Mouse (Mus musculus): ENCODE measurements at regions not wholly inside any gene's neighbourhood (a gene's known extent, or its start where the extent isn't known, plus 50 kb on each side); places are given as distances from the start of the nearest gene placed in this dataset.
A peak's percentile ranks its signal among the peaks of the same experiment; 100 is the strongest.

DNA sequence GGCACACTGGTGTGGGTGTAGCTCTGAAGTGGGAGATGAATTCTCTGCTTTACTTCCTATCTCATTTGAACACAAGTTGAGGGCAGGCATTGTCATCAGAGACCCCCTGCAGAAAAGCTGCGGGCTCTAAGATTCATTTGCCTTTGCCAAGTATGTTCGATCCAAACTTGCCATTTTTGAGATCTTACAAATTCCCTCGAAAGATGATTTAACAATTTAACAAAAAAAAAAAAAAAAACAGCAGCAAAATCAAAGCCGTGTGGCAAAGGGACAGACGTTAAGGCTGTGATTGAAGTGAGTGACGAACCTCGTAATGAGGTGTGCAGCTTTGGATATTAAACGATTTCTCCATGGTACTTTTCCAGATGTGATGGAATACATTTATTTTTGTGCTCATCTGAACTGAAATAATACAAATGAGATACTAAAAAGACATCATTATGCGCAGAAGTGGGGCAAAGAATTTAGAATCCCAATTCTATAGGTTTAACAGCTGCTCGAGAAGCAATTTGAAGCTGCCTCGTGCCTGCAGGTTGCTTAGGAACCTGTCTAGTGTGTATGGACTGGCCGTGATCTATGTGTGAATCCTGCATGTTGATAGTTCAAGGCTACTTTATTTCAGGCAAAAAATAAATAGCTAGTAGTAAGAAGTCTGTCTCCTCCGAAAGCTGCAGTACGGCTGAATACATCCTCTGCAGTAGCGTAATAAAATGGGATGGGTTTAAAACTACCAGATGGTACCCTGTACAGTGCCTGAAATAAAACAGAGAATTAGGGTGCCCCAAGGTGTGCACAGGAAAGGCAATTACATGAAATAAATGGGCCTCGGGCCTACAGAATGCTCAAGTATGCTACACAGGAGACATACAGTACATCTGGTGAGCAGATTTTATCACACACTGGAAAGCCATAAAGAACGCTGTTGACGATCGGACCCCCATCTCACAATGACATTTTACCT is 393.0 kb upstream of the Hnrnpa3 start:
- no peak overlapping the region for H3K4me3 ChIP-seq (replicated peaks; ENCODE audit: extremely low read depth, low read depth, low read length)
- WGBS, result 89% methylated on average over 19 of the region's 19 CpGs
- TF ChIP-seq POLR2A (IDR thresholded peaks at IDR 0.05; ENCODE audit: borderline replicate concordance, extremely low read depth, low read depth, low read length), result no peak
- no peak for TF ChIP-seq CTCF (IDR thresholded peaks at IDR 0.05; ENCODE audit: insufficient read depth, low read length)
- H3K4me1 ChIP-seq (ENCODE audit: control insufficient read depth, insufficient read depth, low read length), result no peaks in the 10 kb centered on the region
- no peak for DNase-seq

DNA sequence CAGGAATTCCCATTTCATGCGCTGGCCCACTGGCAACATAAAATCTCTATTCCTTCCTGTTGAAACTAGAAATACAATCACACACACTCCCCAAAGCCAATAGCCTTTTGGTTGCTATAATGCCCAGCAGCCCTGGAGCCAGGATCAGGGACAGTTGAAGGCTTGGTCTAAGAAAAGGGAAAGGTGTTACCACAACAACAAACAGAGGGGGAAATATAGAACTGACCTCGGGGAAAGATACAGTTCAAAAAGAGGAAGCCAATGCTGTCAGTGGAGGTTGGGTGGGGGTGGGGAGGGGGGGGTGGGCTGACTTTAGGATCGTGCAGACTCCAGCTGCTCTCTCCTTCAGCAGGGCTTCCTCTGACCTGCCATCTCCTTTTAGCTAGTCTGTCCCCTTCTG is 391.1 kb upstream of the Hnrnpa3 start:
- 58% methylated on average over 3 of the region's 3 CpGs for WGBS
- Histone ChIP-seq H3K4me3 (replicated peaks; ENCODE audit: extremely low read depth, low read depth, low read length) (no peak overlapping the region), H3K4me1 (ENCODE audit: control insufficient read depth, insufficient read depth, low read length) (no peaks in the 10 kb centered on the region)
- TF ChIP-seq POLR2A (IDR thresholded peaks at IDR 0.05; ENCODE audit: borderline replicate concordance, extremely low read depth, low read depth, low read length) (no peak), CTCF (IDR thresholded peaks at IDR 0.05; ENCODE audit: insufficient read depth, low read length) (no peak)
- DNase-seq, result no peak

DNA sequence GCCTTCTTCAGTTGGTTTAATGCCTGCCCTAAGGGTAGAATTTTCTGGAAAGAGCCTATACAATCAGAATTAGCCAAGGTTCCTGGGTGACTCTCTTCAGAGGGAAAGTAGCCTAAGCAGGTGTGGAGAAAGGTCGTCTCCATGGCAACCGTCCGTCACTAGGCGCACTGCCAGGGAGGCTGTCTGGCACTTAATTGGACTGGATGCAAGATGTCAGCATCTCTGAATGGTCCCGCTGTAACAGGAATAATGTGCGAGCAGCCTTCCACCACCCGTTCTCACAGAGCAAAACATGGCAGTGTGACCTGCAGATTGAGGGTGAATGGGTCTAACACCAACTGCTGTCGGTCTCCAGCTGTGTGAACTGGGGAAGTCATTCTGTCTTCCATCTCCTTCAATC is 389.6 kb upstream of the Hnrnpa3 start:
- no peak for TF ChIP-seq POLR2A (IDR thresholded peaks at IDR 0.05; ENCODE audit: borderline replicate concordance, extremely low read depth, low read depth, low read length)
- 78% methylated on average over 8 of the region's 8 CpGs for WGBS
- no peak for DNase-seq
- Histone ChIP-seq H3K4me1 (ENCODE audit: control insufficient read depth, insufficient read depth, low read length) (no peaks in the 10 kb centered on the region), H3K4me3 (replicated peaks; ENCODE audit: extremely low read depth, low read depth, low read length) (no peak overlapping the region)

DNA sequence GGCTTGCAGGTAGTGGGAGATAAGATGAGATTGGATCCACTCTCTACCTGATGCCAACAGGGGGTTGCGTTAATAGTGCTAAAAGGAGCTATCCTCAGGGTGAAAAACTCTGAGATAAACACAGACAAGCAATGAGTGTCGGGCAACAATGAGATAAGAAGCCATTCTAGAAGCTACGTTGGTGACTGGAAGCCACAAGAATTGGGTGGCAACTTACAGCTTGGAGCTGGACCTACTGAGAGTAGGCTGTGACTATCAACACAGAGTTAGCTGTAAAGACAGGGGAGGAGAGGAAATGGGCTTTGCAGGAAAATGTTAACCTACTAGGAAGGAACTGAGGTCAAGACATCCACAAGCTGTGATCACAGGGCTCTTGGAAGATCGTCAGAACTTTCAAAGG is 388.9 kb upstream of the Hnrnpa3 start:
- no peaks in the 10 kb centered on the region for H3K4me1 ChIP-seq (ENCODE audit: control insufficient read depth, insufficient read depth, low read length)
- no peak for DNase-seq
- 54% methylated on average over 4 of the region's 4 CpGs for WGBS
- TF ChIP-seq CTCF (IDR thresholded peaks at IDR 0.05; ENCODE audit: insufficient read depth, low read length), result no peak
- TF ChIP-seq POLR2A (IDR thresholded peaks at IDR 0.05; ENCODE audit: borderline replicate concordance, extremely low read depth, low read depth, low read length), result no peak
- H3K4me3 ChIP-seq (replicated peaks; ENCODE audit: extremely low read depth, low read depth, low read length), result no peak overlapping the region

- Histone ChIP-seq H3K4me1 (ENCODE audit: control insufficient read depth, insufficient read depth, low read length) (no peaks in the 10 kb centered on the region), H3K4me3 (replicated peaks; ENCODE audit: extremely low read depth, low read depth, low read length) (no peak overlapping the region)
- no peak for DNase-seq
- TF ChIP-seq CTCF (IDR thresholded peaks at IDR 0.05; ENCODE audit: insufficient read depth, low read length) (no peak), POLR2A (IDR thresholded peaks at IDR 0.05; ENCODE audit: borderline replicate concordance, extremely low read depth, low read depth, low read length) (no peak)
- WGBS, result 97% methylated on average over 1 of the region's 1 CpGs
These were observed 371.2 kb upstream of the Hnrnpa3 start for GRCm38 (mm10) chr2:75287900-75288299.

GRCm38 (mm10) chr2:75291674-75292073 is 367.4 kb upstream of the Hnrnpa3 start:
- TF ChIP-seq POLR2A (IDR thresholded peaks at IDR 0.05; ENCODE audit: borderline replicate concordance, extremely low read depth, low read depth, low read length) (no peak), CTCF (IDR thresholded peaks at IDR 0.05; ENCODE audit: insufficient read depth, low read length) (no peak)
- no peak for DNase-seq
- Histone ChIP-seq H3K4me3 (replicated peaks; ENCODE audit: extremely low read depth, low read depth, low read length) (no peak overlapping the region), H3K4me1 (ENCODE audit: control insufficient read depth, insufficient read depth, low read length) (no peaks in the 10 kb centered on the region)
- 86% methylated on average over 2 of the region's 2 CpGs for WGBS

DNA sequence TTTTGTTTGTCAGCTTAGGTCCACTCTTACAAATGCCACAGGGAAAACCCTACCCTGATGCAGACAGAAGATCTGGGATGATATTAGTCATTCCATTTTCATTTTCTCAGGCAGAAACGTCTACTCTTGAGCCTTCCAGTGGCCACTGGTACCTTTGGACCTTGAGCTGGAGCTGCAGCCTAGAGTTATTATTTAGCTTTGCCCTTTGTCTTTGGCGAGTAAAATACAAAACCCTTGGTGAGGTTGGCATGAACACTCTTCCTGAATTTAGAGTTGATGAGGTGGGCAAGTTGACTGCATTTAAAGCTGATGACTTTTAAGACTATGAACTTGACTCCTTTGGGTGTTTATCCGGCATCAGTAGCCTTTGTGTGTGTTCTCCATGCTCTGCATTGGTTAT is 352.2 kb upstream of the Hnrnpa3 start:
- DNase-seq, result no peak
- H3K4me3 ChIP-seq (replicated peaks; ENCODE audit: extremely low read depth, low read depth, low read length), result no peak overlapping the region
- no peak for TF ChIP-seq POLR2A (IDR thresholded peaks at IDR 0.05; ENCODE audit: borderline replicate concordance, extremely low read depth, low read depth, low read length)
- TF ChIP-seq CTCF (IDR thresholded peaks at IDR 0.05; ENCODE audit: insufficient read depth, low read length), result no peak
- no peaks in the 10 kb centered on the region for H3K4me1 ChIP-seq (ENCODE audit: control insufficient read depth, insufficient read depth, low read length)
- 70% methylated on average over 3 of the region's 3 CpGs for WGBS

- WGBS, result 51% methylated on average over 4 of the region's 4 CpGs
- no peak for DNase-seq
- Histone ChIP-seq H3K4me3 (replicated peaks; ENCODE audit: extremely low read depth, low read depth, low read length) (no peak overlapping the region), H3K4me1 (ENCODE audit: control insufficient read depth, insufficient read depth, low read length) (peaks cover 2% of the 10 kb centered on the region; the same call in 1 of the 2 replicates)
- no peak for TF ChIP-seq POLR2A (IDR thresholded peaks at IDR 0.05; ENCODE audit: borderline replicate concordance, extremely low read depth, low read depth, low read length)
- no peak for TF ChIP-seq CTCF (IDR thresholded peaks at IDR 0.05; ENCODE audit: insufficient read depth, low read length)
These were observed 347.9 kb upstream of the Hnrnpa3 start for GRCm38 (mm10) chr2:75311191-75311590.

DNA sequence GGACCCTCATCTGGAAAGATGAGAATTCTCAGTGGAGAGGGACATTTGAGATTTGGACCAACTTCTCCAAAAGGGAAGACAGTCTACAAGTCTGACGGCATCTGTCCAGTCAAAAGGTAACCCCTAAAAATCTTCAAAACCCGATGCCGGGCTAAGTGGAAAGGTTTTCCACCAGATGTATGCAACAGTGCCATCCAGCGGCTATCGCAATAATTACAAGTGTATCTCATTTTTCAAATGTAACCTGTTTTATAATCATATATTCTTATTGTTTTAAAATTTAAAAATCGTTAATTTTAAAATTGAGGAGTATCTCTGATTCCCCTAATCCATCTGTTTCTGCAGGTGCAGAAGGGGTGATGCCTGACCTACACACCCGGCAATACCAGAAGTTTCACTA is 346.8 kb upstream of the Hnrnpa3 start:
- WGBS, result 11% methylated on average over 7 of the region's 7 CpGs
- peaks cover 2% of the 10 kb centered on the region; the same call in 1 of the 2 replicates for H3K4me1 ChIP-seq (ENCODE audit: control insufficient read depth, insufficient read depth, low read length)
- TF ChIP-seq POLR2A (IDR thresholded peaks at IDR 0.05; ENCODE audit: borderline replicate concordance, extremely low read depth, low read depth, low read length), result no peak
- peak; percentile 20; the same call in 1 of the 2 replicates for TF ChIP-seq CTCF (IDR thresholded peaks at IDR 0.05; ENCODE audit: insufficient read depth, low read length)
- no peak overlapping the region for H3K4me3 ChIP-seq (replicated peaks; ENCODE audit: extremely low read depth, low read depth, low read length)
- DNase-seq, result peak; percentile 22

- WGBS, result 46% methylated on average over 7 of the region's 7 CpGs
- TF ChIP-seq CTCF (IDR thresholded peaks at IDR 0.05; ENCODE audit: insufficient read depth, low read length), result no peak
- no peak for TF ChIP-seq POLR2A (IDR thresholded peaks at IDR 0.05; ENCODE audit: borderline replicate concordance, extremely low read depth, low read depth, low read length)
- no peak for DNase-seq
These were observed 343.7 kb upstream of the Hnrnpa3 start for GRCm38 (mm10) chr2:75315341-75315740.

More at GRCm38 (mm10) chr2:75315341-75315740, 343.7 kb upstream of the Hnrnpa3 start:
- H3K4me3 ChIP-seq (replicated peaks; ENCODE audit: extremely low read depth, low read depth, low read length), result no peak overlapping the region
- H3K4me1 ChIP-seq (ENCODE audit: control insufficient read depth, insufficient read depth, low read length), result peaks cover 2% of the 10 kb centered on the region; the same call in 1 of the 2 replicates
